Mouse (Mus musculus): Measurements from ENCODE around the gene Fbxl20. TPM values are rescaled to one million over a fixed set of nuclear protein-coding genes. Genes with fewer than 3 reads are reported as not detected.

Gene Fbxl20
- polyA plus RNA-seq, 1 experiment from 2014 or later = 12.9 TPM

GRCm38 (mm10) chr11:98050520-98050815 lies 99.7 kb downstream of the Fbxl20 start:
- no peak overlapping the region for H3K27ac ChIP-seq (ENCODE audit: low read depth, low read length)
- H3K9ac ChIP-seq (ENCODE audit: low read depth, low read length) = no peak overlapping the region
- peaks cover 30% of the 10 kb centered on the region for H3K4me1 ChIP-seq (ENCODE audit: control insufficient read depth, insufficient read depth, low read length)
- H3K4me3 ChIP-seq (ENCODE audit: low read depth, low read length) = no peak overlapping the region
- 11% methylated on average over 2 of the region's 2 CpGs for WGBS (ENCODE audit: insufficient replicate concordance)
- H3K27me3 ChIP-seq (ENCODE audit: control insufficient read depth, insufficient read depth, low read length) = peaks cover 62% of the 10 kb centered on the region
- no peak for ATAC-seq (replicated peaks; ENCODE audit: insufficient number of reproducible peaks, low FRiP score, low TSS enrichment)
- H3K4me2 ChIP-seq = no peak overlapping the region
- H3K36me3 ChIP-seq (ENCODE audit: control insufficient read depth, insufficient read depth, low read length) = no peaks in the 10 kb centered on the region
- H3K9me3 ChIP-seq (replicated peaks; ENCODE audit: control insufficient read depth, low read length) = no peaks in the 10 kb centered on the region

GRCm38 (mm10) chr11:98049672-98050519 lies 100.3 kb downstream of the Fbxl20 start:
- no peak overlapping the region for H3K4me3 ChIP-seq (ENCODE audit: low read depth, low read length)
- no peak overlapping the region for H3K27ac ChIP-seq (ENCODE audit: low read depth, low read length)
- peaks cover 59% of the 10 kb centered on the region for H3K27me3 ChIP-seq (ENCODE audit: control insufficient read depth, insufficient read depth, low read length)
- H3K4me2 ChIP-seq = no peak overlapping the region
- ATAC-seq (replicated peaks; ENCODE audit: insufficient number of reproducible peaks, low FRiP score, low TSS enrichment) = no peak
- peaks cover 30% of the 10 kb centered on the region for H3K4me1 ChIP-seq (ENCODE audit: control insufficient read depth, insufficient read depth, low read length)
- H3K36me3 ChIP-seq (ENCODE audit: control insufficient read depth, insufficient read depth, low read length) = no peaks in the 10 kb centered on the region
- WGBS (ENCODE audit: insufficient replicate concordance) = 70% methylated on average over 14 of the region's 14 CpGs
- H3K9ac ChIP-seq (ENCODE audit: low read depth, low read length) = no peak overlapping the region
- H3K9me3 ChIP-seq (replicated peaks; ENCODE audit: control insufficient read depth, low read length) = no peaks in the 10 kb centered on the region

- no peak for ATAC-seq (replicated peaks; ENCODE audit: insufficient number of reproducible peaks, low FRiP score, low TSS enrichment)
- no peak overlapping the region for H3K4me2 ChIP-seq
- H3K27ac ChIP-seq (ENCODE audit: low read depth, low read length) = no peak overlapping the region
- H3K9me3 ChIP-seq (replicated peaks; ENCODE audit: control insufficient read depth, low read length) = no peaks in the 10 kb centered on the region
- H3K4me1 ChIP-seq (ENCODE audit: control insufficient read depth, insufficient read depth, low read length) = peaks cover 24% of the 10 kb centered on the region
- H3K4me3 ChIP-seq (ENCODE audit: low read depth, low read length) = no peak overlapping the region
- H3K9ac ChIP-seq (ENCODE audit: low read depth, low read length) = no peak overlapping the region
- H3K36me3 ChIP-seq (ENCODE audit: control insufficient read depth, insufficient read depth, low read length) = no peaks in the 10 kb centered on the region
- 74% methylated on average over 4 of the region's 4 CpGs for WGBS (ENCODE audit: insufficient replicate concordance)
- peaks cover 50% of the 10 kb centered on the region for H3K27me3 ChIP-seq (ENCODE audit: control insufficient read depth, insufficient read depth, low read length)
Measured at GRCm38 (mm10) chr11:98047745-98048144, 102.5 kb downstream of the Fbxl20 start.

- H3K27me3 ChIP-seq (ENCODE audit: control insufficient read depth, insufficient read depth, low read length) = peaks cover 37% of the 10 kb centered on the region
- 68% methylated on average over 1 of the region's 1 CpGs for whole genome bisulfite sequencing (ENCODE audit: insufficient replicate concordance)
- no peak for ATAC-seq (replicated peaks; ENCODE audit: insufficient number of reproducible peaks, low FRiP score, low TSS enrichment)
Measured at GRCm38 (mm10) chr11:98046466-98046865, 103.7 kb downstream of the Fbxl20 start.

GRCm38 (mm10) chr11:98045596-98045995 lies 104.6 kb downstream of the Fbxl20 start:
- H3K9me3 ChIP-seq (replicated peaks; ENCODE audit: control insufficient read depth, low read length) = no peaks in the 10 kb centered on the region
- H3K9ac ChIP-seq (ENCODE audit: low read depth, low read length) = no peak overlapping the region
- H3K4me2 ChIP-seq = no peak overlapping the region
- H3K27ac ChIP-seq (ENCODE audit: low read depth, low read length) = no peak overlapping the region
- no peaks in the 10 kb centered on the region for H3K36me3 ChIP-seq (ENCODE audit: control insufficient read depth, insufficient read depth, low read length)
- ATAC-seq (replicated peaks; ENCODE audit: insufficient number of reproducible peaks, low FRiP score, low TSS enrichment) = no peak
- H3K4me3 ChIP-seq (ENCODE audit: low read depth, low read length) = no peak overlapping the region
- WGBS (ENCODE audit: insufficient replicate concordance) = 57% methylated on average over 4 of the region's 4 CpGs
- peaks cover 28% of the 10 kb centered on the region for H3K27me3 ChIP-seq (ENCODE audit: control insufficient read depth, insufficient read depth, low read length)
- 0 out of 2 replicates have a peak, but pooled peaks cover 3% of the 10 kb centered on the region for H3K4me1 ChIP-seq (ENCODE audit: control insufficient read depth, insufficient read depth, low read length)

More at GRCm38 (mm10) chr11:98046466-98046865, 103.7 kb downstream of the Fbxl20 start:
- Histone ChIP-seq H3K4me3 (ENCODE audit: low read depth, low read length) (no peak overlapping the region), H3K9me3 (replicated peaks; ENCODE audit: control insufficient read depth, low read length) (no peaks in the 10 kb centered on the region), H3K36me3 (ENCODE audit: control insufficient read depth, insufficient read depth, low read length) (no peaks in the 10 kb centered on the region), H3K4me1 (ENCODE audit: control insufficient read depth, insufficient read depth, low read length) (peaks cover 12% of the 10 kb centered on the region; the same call in 1 of the 2 replicates), H3K4me2 (no peak overlapping the region), H3K9ac (ENCODE audit: low read depth, low read length) (no peak overlapping the region), H3K27ac (ENCODE audit: low read depth, low read length) (no peak overlapping the region)

- H3K9ac ChIP-seq (ENCODE audit: low read depth, low read length) = no peak overlapping the region
- H3K27me3 ChIP-seq (ENCODE audit: control insufficient read depth, insufficient read depth, low read length) = peaks cover 15% of the 10 kb centered on the region; the same call in 1 of the 2 replicates
- no peaks in the 10 kb centered on the region for H3K36me3 ChIP-seq (ENCODE audit: control insufficient read depth, insufficient read depth, low read length)
- H3K4me2 ChIP-seq = no peak overlapping the region
- WGBS (ENCODE audit: insufficient replicate concordance) = 68% methylated on average over 5 of the region's 5 CpGs
- no peak overlapping the region for H3K4me3 ChIP-seq (ENCODE audit: low read depth, low read length)
- ATAC-seq (replicated peaks; ENCODE audit: insufficient number of reproducible peaks, low FRiP score, low TSS enrichment) = no peak
- 0 out of 2 replicates have a peak, but pooled peaks cover 3% of the 10 kb centered on the region for H3K4me1 ChIP-seq (ENCODE audit: control insufficient read depth, insufficient read depth, low read length)
- H3K27ac ChIP-seq (ENCODE audit: low read depth, low read length) = no peak overlapping the region
- H3K9me3 ChIP-seq (replicated peaks; ENCODE audit: control insufficient read depth, low read length) = no peaks in the 10 kb centered on the region
Measured at GRCm38 (mm10) chr11:98044074-98044473, 106.1 kb downstream of the Fbxl20 start.

GRCm38 (mm10) chr11:98042741-98043140 lies 107.5 kb downstream of the Fbxl20 start:
- no peak overlapping the region for H3K9ac ChIP-seq (ENCODE audit: low read depth, low read length)
- H3K27me3 ChIP-seq (ENCODE audit: control insufficient read depth, insufficient read depth, low read length) = peaks cover 15% of the 10 kb centered on the region
- no peak overlapping the region for H3K4me3 ChIP-seq (ENCODE audit: low read depth, low read length)
- WGBS (ENCODE audit: insufficient replicate concordance) = 69% methylated on average over 6 of the region's 6 CpGs
- H3K36me3 ChIP-seq (ENCODE audit: control insufficient read depth, insufficient read depth, low read length) = no peaks in the 10 kb centered on the region
- H3K27ac ChIP-seq (ENCODE audit: low read depth, low read length) = no peak overlapping the region
- no peaks in the 10 kb centered on the region for H3K9me3 ChIP-seq (replicated peaks; ENCODE audit: control insufficient read depth, low read length)
- H3K4me2 ChIP-seq = no peak overlapping the region
- H3K4me1 ChIP-seq (ENCODE audit: control insufficient read depth, insufficient read depth, low read length) = peaks cover 5% of the 10 kb centered on the region; the same call in 1 of the 2 replicates
- no peak for ATAC-seq (replicated peaks; ENCODE audit: insufficient number of reproducible peaks, low FRiP score, low TSS enrichment)

- no peaks in the 10 kb centered on the region for H3K36me3 ChIP-seq (ENCODE audit: control insufficient read depth, insufficient read depth, low read length)
- no peak overlapping the region for H3K4me2 ChIP-seq
- ATAC-seq (replicated peaks; ENCODE audit: insufficient number of reproducible peaks, low FRiP score, low TSS enrichment) = no peak
- WGBS (ENCODE audit: insufficient replicate concordance) = 63% methylated on average over 8 of the region's 8 CpGs
- H3K4me1 ChIP-seq (ENCODE audit: control insufficient read depth, insufficient read depth, low read length) = peaks cover 9% of the 10 kb centered on the region; the same call in 1 of the 2 replicates
- no peak overlapping the region for H3K9ac ChIP-seq (ENCODE audit: low read depth, low read length)
- H3K27ac ChIP-seq (ENCODE audit: low read depth, low read length) = no peak overlapping the region
- no peak overlapping the region for H3K4me3 ChIP-seq (ENCODE audit: low read depth, low read length)
- peaks cover 19% of the 10 kb centered on the region for H3K27me3 ChIP-seq (ENCODE audit: control insufficient read depth, insufficient read depth, low read length)
- no peaks in the 10 kb centered on the region for H3K9me3 ChIP-seq (replicated peaks; ENCODE audit: control insufficient read depth, low read length)
Measured at GRCm38 (mm10) chr11:98040975-98041374, 109.2 kb downstream of the Fbxl20 start.

- Histone ChIP-seq H3K4me2 (no peak overlapping the region), H3K36me3 (ENCODE audit: control insufficient read depth, insufficient read depth, low read length) (no peaks in the 10 kb centered on the region), H3K9ac (ENCODE audit: low read depth, low read length) (no peak overlapping the region), H3K4me3 (ENCODE audit: low read depth, low read length) (no peak overlapping the region), H3K27me3 (ENCODE audit: control insufficient read depth, insufficient read depth, low read length) (peaks cover 19% of the 10 kb centered on the region), H3K4me1 (ENCODE audit: control insufficient read depth, insufficient read depth, low read length) (peaks cover 16% of the 10 kb centered on the region; the same call in 1 of the 2 replicates), H3K9me3 (replicated peaks; ENCODE audit: control insufficient read depth, low read length) (no peaks in the 10 kb centered on the region), H3K27ac (ENCODE audit: low read depth, low read length) (no peak overlapping the region)
- 54% methylated on average over 14 of the region's 14 CpGs for WGBS (ENCODE audit: insufficient replicate concordance)
- ATAC-seq (replicated peaks; ENCODE audit: insufficient number of reproducible peaks, low FRiP score, low TSS enrichment) = no peak
Measured at GRCm38 (mm10) chr11:98037871-98038270, 112.3 kb downstream of the Fbxl20 start.

All from heart, embryonic 11.5 days (tissue).